Mouse (Mus musculus): ENCODE measurements around the gene Gli3. TPM values are rescaled to one million over a fixed set of nuclear protein-coding genes. Genes with fewer than 3 reads are reported as not detected.

Gli3 gene
- polyA plus RNA-seq, 2 experiments = 33.4 to 42.6 TPM

GRCm38 (mm10) chr13:15714331-15714725 lies 251.3 kb downstream of the Gli3 start:
- Histone ChIP-seq H3K4me1 (ENCODE audit: control insufficient read depth, insufficient read depth, low read length) (0 out of 2 replicates have a peak, but pooled peaks cover 2% of the 10 kb centered on the region), H3K27ac (replicated peaks; ENCODE audit: low read depth, low read length) (no peak overlapping the region), H3K4me3 (replicated peaks; ENCODE audit: low read length) (no peak overlapping the region), H3K9ac (ENCODE audit: low read depth, low read length, severe bottlenecking) (no peak overlapping the region), H3K27me3 (ENCODE audit: control insufficient read depth, insufficient read depth, low read length) (no peaks in the 10 kb centered on the region), H3K4me2 (replicated peaks; ENCODE audit: low read depth, low read length, severe bottlenecking) (no peak overlapping the region), H3K36me3 (ENCODE audit: control insufficient read depth, insufficient read depth, low read length) (peaks cover 42% of the 10 kb centered on the region), H3K9me3 (ENCODE audit: control insufficient read depth, low read length) (no peaks in the 10 kb centered on the region)
- DNase-seq (ENCODE audit: low spot score) (no peak), ATAC-seq (ENCODE audit: low FRiP score, low read depth) (no peak)
- 85% methylated on average over 4 of the region's 4 CpGs for WGBS
- TF ChIP-seq POLR2A (IDR thresholded peaks at IDR 0.05; ENCODE audit: borderline replicate concordance, extremely low read depth, insufficient read depth, insufficient read length) = no peak

- Histone ChIP-seq H3K4me2 (replicated peaks; ENCODE audit: low read depth, low read length, severe bottlenecking) (no peak overlapping the region), H3K9me3 (ENCODE audit: control insufficient read depth, low read length) (no peaks in the 10 kb centered on the region), H3K36me3 (ENCODE audit: control insufficient read depth, insufficient read depth, low read length) (peaks cover 48% of the 10 kb centered on the region), H3K9ac (ENCODE audit: low read depth, low read length, severe bottlenecking) (no peak overlapping the region), H3K4me3 (replicated peaks; ENCODE audit: low read length) (no peak overlapping the region), H3K27ac (replicated peaks; ENCODE audit: low read depth, low read length) (0 out of 2 replicates have a peak overlapping the region, but pooled peaks have one; percentile 23), H3K4me1 (ENCODE audit: control insufficient read depth, insufficient read depth, low read length) (0 out of 2 replicates have a peak, but pooled peaks cover 2% of the 10 kb centered on the region), H3K27me3 (ENCODE audit: control insufficient read depth, insufficient read depth, low read length) (no peaks in the 10 kb centered on the region)
- DNase-seq (ENCODE audit: low spot score) (peak; percentile 67), ATAC-seq (ENCODE audit: low FRiP score, low read depth) (peak; percentile 62)
- WGBS = 34% methylated on average over 8 of the region's 8 CpGs
- no peak for TF ChIP-seq POLR2A (IDR thresholded peaks at IDR 0.05; ENCODE audit: borderline replicate concordance, extremely low read depth, insufficient read depth, insufficient read length)
Observed at GRCm38 (mm10) chr13:15714726-15715437, 251.8 kb downstream of the Gli3 start.

- Histone ChIP-seq H3K9me3 (ENCODE audit: control insufficient read depth, low read length) (no peaks in the 10 kb centered on the region), H3K4me2 (replicated peaks; ENCODE audit: low read depth, low read length, severe bottlenecking) (no peak overlapping the region), H3K9ac (ENCODE audit: low read depth, low read length, severe bottlenecking) (no peak overlapping the region), H3K36me3 (ENCODE audit: control insufficient read depth, insufficient read depth, low read length) (peaks cover 83% of the 10 kb centered on the region), H3K4me3 (replicated peaks; ENCODE audit: low read length) (no peak overlapping the region), H3K4me1 (ENCODE audit: control insufficient read depth, insufficient read depth, low read length) (no peaks in the 10 kb centered on the region), H3K27ac (replicated peaks; ENCODE audit: low read depth, low read length) (no peak overlapping the region), H3K27me3 (ENCODE audit: control insufficient read depth, insufficient read depth, low read length) (no peaks in the 10 kb centered on the region)
- 90% methylated on average over 1 of the region's 1 CpGs for whole genome bisulfite sequencing
- TF ChIP-seq POLR2A (IDR thresholded peaks at IDR 0.05; ENCODE audit: borderline replicate concordance, extremely low read depth, insufficient read depth, insufficient read length) = no peak
- DNase-seq (ENCODE audit: low spot score) (no peak), ATAC-seq (ENCODE audit: low FRiP score, low read depth) (no peak)
Observed at GRCm38 (mm10) chr13:15721446-15721845, 258.4 kb downstream of the Gli3 start.

- no peak overlapping the region for H3K9ac ChIP-seq (ENCODE audit: low read depth, low read length, severe bottlenecking)
- WGBS = 96% methylated on average over 1 of the region's 1 CpGs
- no peak for DNase-seq (ENCODE audit: low spot score)
- H3K4me3 ChIP-seq (replicated peaks; ENCODE audit: low read length) = no peak overlapping the region
- H3K4me2 ChIP-seq (replicated peaks; ENCODE audit: low read depth, low read length, severe bottlenecking) = no peak overlapping the region
- ATAC-seq (ENCODE audit: low FRiP score, low read depth) = no peak
- H3K4me1 ChIP-seq (ENCODE audit: control insufficient read depth, insufficient read depth, low read length) = no peaks in the 10 kb centered on the region
- H3K36me3 ChIP-seq (ENCODE audit: control insufficient read depth, insufficient read depth, low read length) = peaks cover 88% of the 10 kb centered on the region
- no peaks in the 10 kb centered on the region for H3K27me3 ChIP-seq (ENCODE audit: control insufficient read depth, insufficient read depth, low read length)
- TF ChIP-seq POLR2A (IDR thresholded peaks at IDR 0.05; ENCODE audit: borderline replicate concordance, extremely low read depth, insufficient read depth, insufficient read length) = no peak
- no peaks in the 10 kb centered on the region for H3K9me3 ChIP-seq (ENCODE audit: control insufficient read depth, low read length)
- H3K27ac ChIP-seq (replicated peaks; ENCODE audit: low read depth, low read length) = no peak overlapping the region
Observed at GRCm38 (mm10) chr13:15722766-15723379, 259.8 kb downstream of the Gli3 start.

GRCm38 (mm10) chr13:15724723-15725122 lies 261.7 kb downstream of the Gli3 start:
- no peak overlapping the region for H3K9ac ChIP-seq (ENCODE audit: low read depth, low read length, severe bottlenecking)
- H3K36me3 ChIP-seq (ENCODE audit: control insufficient read depth, insufficient read depth, low read length) = peaks cover 87% of the 10 kb centered on the region
- H3K4me2 ChIP-seq (replicated peaks; ENCODE audit: low read depth, low read length, severe bottlenecking) = no peak overlapping the region
- TF ChIP-seq POLR2A (IDR thresholded peaks at IDR 0.05; ENCODE audit: borderline replicate concordance, extremely low read depth, insufficient read depth, insufficient read length) = no peak
- no peak overlapping the region for H3K4me3 ChIP-seq (replicated peaks; ENCODE audit: low read length)
- ATAC-seq (ENCODE audit: low FRiP score, low read depth) = no peak
- no peak for DNase-seq (ENCODE audit: low spot score)
- H3K4me1 ChIP-seq (ENCODE audit: control insufficient read depth, insufficient read depth, low read length) = no peaks in the 10 kb centered on the region
- H3K9me3 ChIP-seq (ENCODE audit: control insufficient read depth, low read length) = no peaks in the 10 kb centered on the region
- WGBS = 94% methylated on average over 10 of the region's 10 CpGs
- no peaks in the 10 kb centered on the region for H3K27me3 ChIP-seq (ENCODE audit: control insufficient read depth, insufficient read depth, low read length)
- no peak overlapping the region for H3K27ac ChIP-seq (replicated peaks; ENCODE audit: low read depth, low read length)

All from limb, embryonic 14.5 days (tissue).